ENCODE assay signal across 10 mouse cellular contexts in the genomic region with DNA sequence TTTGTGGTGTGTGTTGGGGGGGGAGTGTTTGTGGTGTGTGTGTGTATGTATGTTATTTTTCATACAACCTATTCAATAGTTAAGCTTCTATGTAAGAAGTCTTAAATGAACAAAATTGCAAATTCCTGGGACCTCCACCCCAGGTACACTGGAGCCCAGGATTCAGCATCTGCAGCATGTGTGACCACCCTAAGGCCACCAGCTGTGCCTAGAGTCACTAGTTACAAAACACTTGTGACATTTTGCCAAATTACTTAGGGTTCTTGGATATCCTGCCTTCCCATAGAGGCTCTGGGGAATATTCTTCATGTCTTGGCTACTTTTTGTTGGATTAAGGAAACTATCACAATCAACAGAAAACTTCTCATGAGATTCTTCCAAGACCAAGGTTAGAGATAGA. TPM values are rescaled to one million over a fixed set of nuclear protein-coding genes. Genes with fewer than 3 reads are reported as not detected.
A peak's percentile ranks its signal among the peaks of the same experiment; 100 is the strongest.
DNase-seq lines count a peak whose midpoint lies in the region; ATAC-seq and TF ChIP-seq lines count a peak whose summit lies in the region.
"Had no signal": no experiment of that assay in that cellular context is flagged by ENCODE, and none has a peak within 500 bp of the region (broad histone marks: within the 10 kb centered on the region; RNA-seq: fewer than 3 reads in every experiment).

No protein-coding gene starts in this region.

- 0 out of 2 replicates have a peak overlapping the region, but pooled peaks have one; percentile 45 for H3K9ac ChIP-seq in embryonic facial prominence, embryonic 12.5 days
- no peak overlapping the region for H3K9ac ChIP-seq in hindbrain, embryonic 12.5 days
- H3K9ac ChIP-seq in midbrain, embryonic 14.5 days (replicated peaks; ENCODE audit: low read length) = no peak overlapping the region

- H3K27me3 ChIP-seq in heart, embryonic 10.5 days (ENCODE audit: insufficient read depth, poor library complexity, severe bottlenecking) = peaks cover 45% of the 10 kb centered on the region
- peaks cover 38% of the 10 kb centered on the region for H3K27me3 ChIP-seq in embryonic facial prominence, embryonic 12.5 days
- H3K27me3 ChIP-seq in hindbrain, embryonic 12.5 days = peaks cover 43% of the 10 kb centered on the region
- peaks cover 25% of the 10 kb centered on the region for H3K27me3 ChIP-seq in midbrain, embryonic 14.5 days (ENCODE audit: control insufficient read depth, insufficient read depth, low read length)
- H3K27me3 ChIP-seq in cerebellum, adult 2 months (ENCODE audit: control insufficient read depth, insufficient read depth, low read length) = no peaks in the 10 kb centered on the region; the same call in 1 of the 2 replicates
- H3K27me3 ChIP-seq: CH12.LX had no signal

- peak; percentile 32 to 46 for DNase-seq in heart, adult 9 months (ENCODE audit: low spot score in 2 of 2)
- DNase-seq in heart, embryonic 10.5 days (ENCODE audit: low spot score) = no peak
- DNase-seq in midbrain, embryonic 14.5 days = no peak
- no peak for DNase-seq in cerebellum, adult 2 months
- DNase-seq in left cerebral cortex, adult 11 months (ENCODE audit: low spot score) = no peak
- DNase-seq in frontal cortex, postnatal 36 days (ENCODE audit: low spot score in 2 of 2) = no peak

- H3K4me3 ChIP-seq in heart, embryonic 10.5 days = no peak overlapping the region
- peak overlapping the region; percentile 56 for H3K4me3 ChIP-seq in embryonic facial prominence, embryonic 12.5 days
- H3K4me3 ChIP-seq in hindbrain, embryonic 12.5 days = peak overlapping the region; percentile 51; the same call in 1 of the 2 replicates
- peak overlapping the region; percentile 49 for H3K4me3 ChIP-seq in midbrain, embryonic 14.5 days (replicated peaks; ENCODE audit: low read depth, low read length)
- no peak overlapping the region for H3K4me3 ChIP-seq in cerebellum, adult 2 months (replicated peaks; ENCODE audit: insufficient read depth, low read depth, low read length)

- H3K36me3 ChIP-seq in heart, embryonic 10.5 days = no peaks in the 10 kb centered on the region
- no peaks in the 10 kb centered on the region for H3K36me3 ChIP-seq in embryonic facial prominence, embryonic 12.5 days
- no peaks in the 10 kb centered on the region for H3K36me3 ChIP-seq in hindbrain, embryonic 12.5 days
- no peaks in the 10 kb centered on the region for H3K36me3 ChIP-seq in midbrain, embryonic 14.5 days (ENCODE audit: control insufficient read depth, insufficient read depth, low read length)

- no peak for TF ChIP-seq POLR2A in cerebellum, adult 2 months (IDR thresholded peaks at IDR 0.05; ENCODE audit: borderline replicate concordance, insufficient read depth, low read length)

- H3K27ac ChIP-seq in heart, embryonic 10.5 days = no peak overlapping the region
- H3K27ac ChIP-seq in embryonic facial prominence, embryonic 12.5 days = no peak overlapping the region
- no peak overlapping the region for H3K27ac ChIP-seq in hindbrain, embryonic 12.5 days
- H3K27ac ChIP-seq in midbrain, embryonic 14.5 days (replicated peaks; ENCODE audit: low read depth, low read length) = no peak overlapping the region
- no peak overlapping the region for H3K27ac ChIP-seq in cerebellum, adult 2 months (ENCODE audit: insufficient read depth, low read length)

- H3K9me3 ChIP-seq in heart, embryonic 10.5 days = no peaks in the 10 kb centered on the region
- no peaks in the 10 kb centered on the region for H3K9me3 ChIP-seq in embryonic facial prominence, embryonic 12.5 days
- no peaks in the 10 kb centered on the region for H3K9me3 ChIP-seq in hindbrain, embryonic 12.5 days (replicated peaks)
- no peaks in the 10 kb centered on the region for H3K9me3 ChIP-seq in midbrain, embryonic 14.5 days (ENCODE audit: control insufficient read depth, low read length)

- TF ChIP-seq CTCF in cerebellum, adult 2 months (IDR thresholded peaks at IDR 0.05; ENCODE audit: borderline replicate concordance, insufficient read depth, low read depth, low read length) = no peak

- H3K4me1 ChIP-seq in heart, embryonic 10.5 days = peaks cover 17% of the 10 kb centered on the region
- H3K4me1 ChIP-seq in embryonic facial prominence, embryonic 12.5 days = peaks cover 16% of the 10 kb centered on the region; the same call in 1 of the 2 replicates
- peaks cover 17% of the 10 kb centered on the region for H3K4me1 ChIP-seq in hindbrain, embryonic 12.5 days
- peaks cover 14% of the 10 kb centered on the region; the same call in 1 of the 2 replicates for H3K4me1 ChIP-seq in midbrain, embryonic 14.5 days (ENCODE audit: control insufficient read depth, insufficient read depth, low read length)
- no peaks in the 10 kb centered on the region for H3K4me1 ChIP-seq in cerebellum, adult 2 months (ENCODE audit: control insufficient read depth, insufficient read depth, low read length)

- ATAC-seq in embryonic facial prominence, embryonic 12.5 days (ENCODE audit: insufficient number of reproducible peaks, insufficient read depth, low FRiP score, low TSS enrichment) = no peak
- ATAC-seq in hindbrain, embryonic 12.5 days (ENCODE audit: low FRiP score) = no peak
- ATAC-seq in midbrain, embryonic 14.5 days (ENCODE audit: low FRiP score, low TSS enrichment) = no peak

- peak overlapping the region; percentile 94 for H3K4me2 ChIP-seq in embryonic facial prominence, embryonic 12.5 days (replicated peaks)
- H3K4me2 ChIP-seq in hindbrain, embryonic 12.5 days (replicated peaks) = peak overlapping the region; percentile 98
- H3K4me2 ChIP-seq in midbrain, embryonic 14.5 days (ENCODE audit: low read length) = peak overlapping the region; percentile 92

RNA-seq across cellular contexts. Expression of a gene that starts 1.6 kb away (rescaled TPM):
- polyA plus RNA-seq in heart, embryonic 10.5 days (2016; fragmentation: Nextera tagmentation; extraction: Ambion mirVana) = 0.09 TPM in 1 of 2 replicates, not detected in the other
- polyA plus RNA-seq in embryonic facial prominence, embryonic 12.5 days (2016; fragmentation: Nextera tagmentation; extraction: Ambion mirVana) = 8.2 and 9.5 TPM in 2 replicates
- polyA plus RNA-seq in hindbrain, embryonic 12.5 days (2016; fragmentation: Nextera tagmentation; extraction: Ambion mirVana) = 0.90 and 1.1 TPM in 2 replicates
- 1.1 and 1.4 TPM in 2 replicates for polyA plus RNA-seq in midbrain, embryonic 14.5 days (2014; fragmentation: Nextera tagmentation; extraction: Ambion mirVana)
- 0.57 and 0.77 TPM in 2 replicates for polyA plus RNA-seq in cerebellum, adult 2 months (2012; rRNA removed)
- polyA plus RNA-seq: activated CD4-positive, CD25-positive, alpha-beta regulatory T cell, adult 4 months had no signal

Comparison
In these comparisons a context has a peak if more than half of its experiments do, and no peak if none do; other contexts are left out.
1. DNase-seq: peak in heart, adult 9 months (2 of 2); none in heart, embryonic 10.5 days (single experiment), midbrain, embryonic 14.5 days (single experiment), cerebellum, adult 2 months (0 of 2), left cerebral cortex, adult 11 months (single experiment) and frontal cortex, postnatal 36 days (0 of 2).
2. H3K4me3 ChIP-seq: peak in embryonic facial prominence, embryonic 12.5 days (single experiment), hindbrain, embryonic 12.5 days (single experiment) and midbrain, embryonic 14.5 days (single experiment); none in heart, embryonic 10.5 days (single experiment) and cerebellum, adult 2 months (single experiment).
3. Peak in every context shown above with its lines, with median percentiles within 50 percentile points of each other: H3K4me2 ChIP-seq.